Mouse (Mus musculus) left cerebral cortex, adult 11 months (tissue): ENCODE results near the gene Steap4.
"Not testable (repeated sequence)": the region's sequence is repeated elsewhere in the genome, so short reads cannot be mapped to it uniquely, and the experiment has no call there.

ENCODE experiments used
- DNase-seq: peaks from one replicate; pipeline ENCODE4 v3.0.0; 2022; ENCODE audit warnings: low spot score

The Steap4 gene

GRCm38 (mm10) chr5:7991631-7992030, 31.4 kb downstream of the Steap4 start:
- DNase-seq = not testable (repeated sequence)

- no peak for DNase-seq
Measured at GRCm38 (mm10) chr5:7993766-7994165, 33.5 kb downstream of the Steap4 start.

- no peak for DNase-seq
Measured at GRCm38 (mm10) chr5:7995288-7995897, 35.1 kb downstream of the Steap4 start.

- DNase-seq = peak; percentile 2
Measured at GRCm38 (mm10) chr5:7996401-7997044, 36.3 kb downstream of the Steap4 start.

- DNase-seq = no peak
Measured at GRCm38 (mm10) chr5:7997086-7997485, 36.8 kb downstream of the Steap4 start.

GRCm38 (mm10) chr5:8000466-8000865, 40.2 kb downstream of the Steap4 start:
- no peak for DNase-seq

- no peak for DNase-seq
Measured at GRCm38 (mm10) chr5:8002827-8003226, 42.6 kb downstream of the Steap4 start.

- no peak for DNase-seq
Measured at GRCm38 (mm10) chr5:8013276-8013675, 53.0 kb downstream of the Steap4 start.
